Mouse (Mus musculus): ENCODE data around the gene Adh6a.

The Adh6a gene

DNA sequence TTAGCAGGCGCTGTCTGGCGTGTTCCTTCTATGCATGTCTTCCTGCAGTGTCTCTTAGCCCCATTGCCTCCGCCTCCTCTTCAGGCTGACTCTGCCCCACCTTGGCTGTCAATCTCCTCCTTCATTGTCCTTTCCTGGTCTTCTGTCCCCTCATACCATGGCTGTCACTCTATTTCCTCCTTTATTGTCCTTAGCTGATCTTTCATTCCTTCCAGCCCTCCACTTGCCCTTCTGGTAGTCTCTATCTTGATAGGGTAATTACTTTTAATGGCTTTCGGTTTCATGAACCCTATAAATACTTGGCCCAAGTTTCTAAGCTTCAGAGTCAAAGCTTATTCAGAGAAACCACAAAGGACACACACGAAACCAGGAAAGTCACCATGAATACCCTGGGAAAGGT, at the start of gene Adh6a:
Gene Adh6a (plus strand): TSS at position 322 of the 400 bp plus-strand sequence.
- no peak for DNase-seq

DNA sequence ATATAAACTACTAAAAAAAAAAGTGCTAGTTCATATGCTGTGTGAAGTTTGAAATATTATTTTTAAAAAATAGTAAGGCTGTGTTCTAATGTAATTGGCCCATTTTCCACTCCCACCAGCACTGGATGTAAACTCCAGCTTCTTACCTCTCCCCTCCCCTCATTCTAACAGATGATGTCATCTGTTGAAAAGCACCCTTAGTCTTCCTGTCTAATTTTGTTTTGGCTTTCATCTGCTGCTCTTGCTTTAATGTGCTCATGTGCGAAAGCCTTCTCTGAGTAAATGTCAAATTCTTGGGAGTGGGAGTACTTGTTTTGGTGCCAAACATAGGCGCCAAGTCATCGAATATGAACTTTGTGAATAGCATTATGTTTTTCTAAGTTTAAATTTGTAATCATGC, 48.4 kb upstream of the Adh6a start:
- no peak for DNase-seq

DNA sequence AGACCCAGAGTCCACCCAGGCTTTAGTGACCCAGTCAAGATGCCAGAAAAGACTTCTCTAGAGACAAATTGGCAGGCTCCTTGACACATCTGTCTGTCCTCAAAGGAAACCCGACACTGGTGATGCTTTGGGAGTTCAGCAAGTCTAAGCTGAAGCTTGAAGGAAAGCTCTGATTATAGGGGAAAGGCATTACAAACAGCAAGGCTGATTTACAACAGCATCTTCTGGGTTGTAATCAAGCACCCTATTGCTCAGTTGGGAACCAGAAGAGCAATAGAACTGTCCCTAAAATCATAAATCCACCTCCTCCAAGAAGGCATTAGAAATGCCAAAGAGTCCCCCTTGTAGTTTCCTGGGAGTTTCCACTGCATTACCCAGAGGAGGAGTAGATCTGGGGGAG, 42.6 kb upstream of the Adh6a start:
- DNase-seq = no peak

DNA sequence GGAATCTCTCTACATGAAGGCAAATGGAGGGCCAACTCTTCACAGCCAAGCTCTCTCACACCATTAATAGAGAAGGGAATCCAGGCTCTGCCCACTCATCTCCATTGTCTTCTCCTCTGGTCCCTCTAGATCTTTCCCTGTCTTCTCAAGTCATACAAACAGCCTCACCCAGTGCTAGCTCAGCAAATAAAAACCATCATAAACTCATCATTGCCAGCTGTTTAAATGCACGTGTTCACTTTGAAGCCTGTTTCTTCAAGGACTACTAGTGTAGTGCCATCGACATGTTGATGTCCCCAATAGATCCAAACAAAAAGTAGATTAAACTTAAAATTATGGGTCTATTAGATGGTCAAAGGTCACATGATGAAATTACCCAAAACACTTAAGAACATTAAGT, 41.8 kb upstream of the Adh6a start:
- DNase-seq = no peak

- DNase-seq = no peak
These were observed 40.0 kb upstream of the Adh6a start for GRCm38 (mm10) chr3:138273080-138273479.

DNA sequence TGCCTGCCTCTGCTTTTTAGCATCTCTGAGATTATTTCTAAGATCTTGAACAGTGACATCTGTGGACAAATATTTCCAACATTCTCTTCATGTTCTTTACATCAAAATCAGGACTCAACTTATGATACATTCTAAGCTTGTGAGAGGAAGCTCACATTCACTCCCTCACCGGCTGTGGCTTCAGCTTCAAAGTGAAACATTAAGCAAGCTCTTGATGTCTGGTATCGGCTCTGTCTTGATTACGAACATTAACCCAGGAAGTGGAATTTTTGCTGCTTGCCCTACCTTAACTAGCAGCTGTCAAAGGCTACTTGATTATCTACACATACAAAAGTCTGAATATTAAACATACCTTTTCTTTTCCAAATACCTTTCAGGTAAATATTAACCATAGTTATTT, 38.0 kb upstream of the Adh6a start:
- DNase-seq = no peak

- no peak for DNase-seq
These were observed 30.5 kb upstream of the Adh6a start for GRCm38 (mm10) chr3:138282556-138282955.

DNA sequence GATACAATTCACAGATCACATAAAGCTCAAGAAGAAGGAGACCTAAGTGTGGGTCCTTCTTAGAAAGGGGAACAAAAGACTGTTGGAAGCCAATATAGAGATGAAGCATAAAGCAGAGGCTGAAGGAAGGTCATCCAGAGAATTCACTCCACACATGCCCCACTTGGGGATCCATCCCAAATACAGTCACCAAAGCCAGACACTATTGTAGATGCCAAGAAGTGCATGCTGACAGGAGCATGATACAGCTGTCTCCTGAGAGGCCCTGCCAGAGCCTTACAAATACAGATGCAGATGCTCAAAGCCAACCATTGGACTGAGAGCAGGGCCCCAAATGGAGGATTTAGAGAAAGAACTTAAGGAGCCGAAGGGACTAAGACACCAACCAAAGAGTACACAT, 29.3 kb upstream of the Adh6a start:
- no peak for DNase-seq

DNA sequence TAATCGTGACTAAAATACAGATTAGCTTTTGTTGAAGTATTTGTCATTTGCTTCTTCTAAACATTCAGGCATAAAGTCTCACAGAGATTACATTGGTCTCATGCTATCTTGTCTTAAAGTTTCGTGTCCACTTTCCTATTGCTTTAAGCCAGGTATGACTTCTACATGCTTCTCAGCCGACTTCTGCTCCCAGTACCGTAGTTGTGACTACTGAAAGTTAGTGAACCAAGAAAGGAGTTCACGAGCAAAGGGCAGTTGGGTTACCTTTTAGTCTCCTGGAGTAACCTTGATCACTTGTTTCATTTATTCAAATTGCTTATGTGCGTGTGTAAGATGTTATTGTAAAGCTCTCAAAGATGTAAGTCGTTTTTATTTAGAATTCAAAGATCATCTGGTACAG, 27.1 kb upstream of the Adh6a start:
- DNase-seq = no peak

GRCm38 (mm10) chr3:138287686-138288085, 25.4 kb upstream of the Adh6a start:
- DNase-seq = no peak

GRCm38 (mm10) chr3:138290672-138291071, 22.4 kb upstream of the Adh6a start:
- DNase-seq = no peak

DNA sequence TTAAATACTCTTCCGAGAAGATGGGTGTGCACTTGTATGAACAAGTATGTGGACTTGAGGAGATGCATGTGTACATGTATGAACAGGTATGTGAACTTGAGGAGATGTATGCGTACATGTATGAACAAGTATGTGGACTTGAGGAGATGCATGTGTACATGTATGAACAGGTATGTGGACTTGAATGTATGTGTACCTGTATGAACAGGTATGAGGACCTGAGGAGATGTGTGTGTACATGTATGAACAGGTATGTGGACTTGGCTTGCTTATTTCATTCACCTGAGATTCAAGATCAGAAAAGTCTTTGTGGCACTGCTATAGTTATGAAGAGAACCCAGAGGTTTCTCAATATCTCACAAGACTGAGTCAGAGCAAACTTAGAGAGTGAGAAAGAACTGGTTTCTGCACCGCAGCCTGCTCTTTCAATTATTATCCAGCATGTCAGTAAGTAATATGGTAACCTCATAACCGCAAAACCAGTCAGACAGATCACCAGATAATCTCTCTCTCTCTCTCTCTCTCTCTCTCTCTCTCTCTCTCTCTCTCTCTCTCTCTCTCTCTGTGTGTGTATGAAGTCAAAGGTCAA, 21.5 kb upstream of the Adh6a start:
- no peak for DNase-seq

DNA sequence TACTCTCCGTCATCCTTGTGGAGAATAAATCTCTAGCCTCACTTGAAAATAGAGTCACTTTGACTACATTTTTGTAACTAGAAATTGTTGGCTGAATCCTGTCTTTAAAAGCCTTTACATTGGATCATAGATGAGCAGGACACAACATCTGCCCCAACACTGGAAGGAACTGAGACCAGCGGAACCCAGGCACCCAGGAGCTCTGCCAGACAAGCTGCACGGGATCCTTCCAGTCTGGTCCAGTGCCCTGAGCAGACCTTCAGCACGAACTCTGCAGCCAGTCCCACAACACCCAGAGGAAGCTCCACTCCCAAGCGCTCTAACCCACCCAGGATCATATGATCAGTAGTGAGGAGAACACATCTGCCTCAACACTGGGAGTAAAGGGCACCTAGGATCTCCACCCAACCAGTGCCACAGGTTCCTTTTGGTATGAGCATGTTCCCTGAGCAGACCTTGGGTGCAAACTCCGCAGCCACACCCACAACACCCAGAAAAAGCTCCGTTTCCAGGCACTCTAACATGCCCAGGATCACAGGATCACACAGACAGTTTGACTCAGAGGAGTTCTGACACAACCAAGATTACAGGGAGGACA, 19.7 kb upstream of the Adh6a start:
- DNase-seq = no peak

GRCm38 (mm10) chr3:138300130-138300529, 13.0 kb upstream of the Adh6a start:
- no peak for DNase-seq

DNA sequence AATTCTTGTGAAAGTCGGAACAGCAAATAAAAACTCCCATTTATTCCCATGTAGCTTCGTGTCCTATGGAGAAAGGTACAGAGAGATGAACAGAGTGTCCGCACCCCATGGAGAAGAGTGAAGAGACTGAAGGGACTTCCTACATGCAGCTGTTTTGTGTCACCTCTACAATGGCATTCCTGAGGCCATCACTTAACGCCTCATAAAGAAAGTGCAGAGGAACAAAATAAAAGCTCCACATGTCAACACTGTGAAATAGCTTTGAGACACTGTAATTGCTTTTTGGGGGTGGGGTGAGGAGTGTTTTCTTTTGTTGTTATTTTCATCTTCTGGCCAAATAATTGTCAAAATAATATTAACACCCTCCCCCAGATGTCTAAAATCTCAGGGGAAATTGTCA, 10.4 kb upstream of the Adh6a start:
- no peak for DNase-seq

GRCm38 (mm10) chr3:138303771-138304488, 9.2 kb upstream of the Adh6a start:
- no peak for DNase-seq

DNA sequence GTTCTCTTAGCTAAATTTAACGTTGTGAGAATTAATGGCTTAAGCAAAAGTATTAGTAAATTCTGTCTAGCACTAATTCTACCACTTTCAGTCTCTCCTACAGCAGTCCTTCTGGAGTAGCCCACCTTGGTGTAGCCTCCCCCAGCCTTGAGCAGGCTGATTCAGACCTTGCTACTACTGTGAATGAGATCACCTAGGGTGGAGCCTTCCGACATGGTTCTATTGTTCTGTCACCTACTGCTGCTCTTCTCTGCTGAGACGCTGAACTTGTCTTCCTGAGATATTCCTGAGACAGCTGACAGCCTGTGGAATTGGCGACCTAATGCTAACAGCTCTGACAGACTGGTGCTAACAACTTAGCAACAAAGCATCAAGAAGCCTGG, 8.6 kb upstream of the Adh6a start:
- DNase-seq = no peak

DNA sequence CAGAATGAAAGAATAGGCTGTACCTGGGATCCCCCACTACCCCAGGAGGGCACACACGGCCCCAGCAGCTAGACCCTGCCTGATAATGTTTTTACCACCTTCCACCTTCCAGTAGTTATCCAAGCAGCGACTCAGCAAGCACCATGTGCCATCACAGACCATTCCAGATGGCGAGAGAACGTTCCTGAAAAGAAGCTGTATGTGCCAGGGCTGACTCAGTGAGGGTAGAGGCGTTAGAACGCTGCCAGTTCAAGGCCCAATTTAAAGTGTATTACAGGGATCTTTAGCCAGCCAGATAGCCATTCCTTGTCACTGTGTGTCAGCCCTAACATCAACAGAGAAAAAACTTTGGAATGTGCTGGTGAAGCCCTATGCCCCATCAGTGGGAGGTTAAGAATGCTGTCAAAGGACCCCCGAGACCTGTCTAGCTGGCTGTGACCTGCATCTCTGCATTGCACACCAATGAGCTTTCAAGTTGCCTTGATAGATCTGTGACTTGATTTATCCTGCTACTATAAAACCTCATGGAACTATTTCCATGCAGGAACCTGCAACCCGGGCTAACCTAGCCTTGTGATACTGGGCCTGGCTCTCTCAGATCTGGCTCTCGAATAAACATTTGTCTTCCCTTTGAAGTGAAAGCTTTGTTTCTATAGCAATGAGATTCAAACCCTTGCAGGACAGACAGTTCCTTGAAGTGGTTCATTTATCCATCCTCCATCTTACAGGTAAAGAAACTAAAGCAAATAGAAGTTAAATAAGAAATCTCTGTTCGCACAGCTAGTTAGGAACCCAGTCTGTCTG, 7.4 kb upstream of the Adh6a start:
- DNase-seq = no peak

DNA sequence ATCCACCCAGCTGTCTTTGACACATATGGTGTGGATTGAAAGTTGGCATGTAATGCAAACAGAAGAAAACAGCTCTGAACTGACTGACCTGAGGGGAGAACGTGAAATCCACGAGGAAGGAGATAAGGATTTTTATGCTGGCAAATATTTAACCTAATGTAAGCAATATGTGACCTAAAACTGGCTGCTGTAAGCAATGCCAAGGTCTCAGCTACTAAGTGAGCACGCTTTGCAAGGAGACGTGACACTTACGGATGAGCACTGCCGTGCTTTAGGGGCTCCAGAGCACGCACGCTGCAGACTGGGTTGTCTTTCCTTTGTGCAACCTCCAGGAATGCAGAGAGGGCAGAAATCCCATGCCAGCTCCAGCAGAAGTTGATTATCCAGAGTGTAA, 6.8 kb upstream of the Adh6a start:
- no peak for DNase-seq

DNA sequence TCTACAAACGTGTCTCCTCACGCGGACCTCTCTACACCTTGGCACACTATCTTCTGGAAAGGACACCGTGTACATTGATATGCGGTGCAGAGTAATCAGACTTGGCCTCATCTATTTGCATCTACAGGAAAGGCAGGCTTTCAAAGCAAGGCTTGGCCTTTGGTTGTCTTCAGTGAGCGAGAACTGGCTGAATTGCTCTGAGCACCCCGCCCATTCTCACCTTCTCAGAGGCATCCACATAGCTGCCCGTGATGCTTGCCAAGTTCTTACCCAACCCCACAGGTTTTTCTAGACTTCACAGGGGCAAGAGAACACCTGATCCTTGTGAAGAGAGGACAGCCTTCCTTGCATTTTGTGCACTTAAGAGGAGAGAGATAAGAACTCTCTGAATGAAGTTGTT, 3.2 kb upstream of the Adh6a start:
- no peak for DNase-seq

GRCm38 (mm10) chr3:138311015-138311414, 2.1 kb upstream of the Adh6a start:
- DNase-seq = no peak

DNA sequence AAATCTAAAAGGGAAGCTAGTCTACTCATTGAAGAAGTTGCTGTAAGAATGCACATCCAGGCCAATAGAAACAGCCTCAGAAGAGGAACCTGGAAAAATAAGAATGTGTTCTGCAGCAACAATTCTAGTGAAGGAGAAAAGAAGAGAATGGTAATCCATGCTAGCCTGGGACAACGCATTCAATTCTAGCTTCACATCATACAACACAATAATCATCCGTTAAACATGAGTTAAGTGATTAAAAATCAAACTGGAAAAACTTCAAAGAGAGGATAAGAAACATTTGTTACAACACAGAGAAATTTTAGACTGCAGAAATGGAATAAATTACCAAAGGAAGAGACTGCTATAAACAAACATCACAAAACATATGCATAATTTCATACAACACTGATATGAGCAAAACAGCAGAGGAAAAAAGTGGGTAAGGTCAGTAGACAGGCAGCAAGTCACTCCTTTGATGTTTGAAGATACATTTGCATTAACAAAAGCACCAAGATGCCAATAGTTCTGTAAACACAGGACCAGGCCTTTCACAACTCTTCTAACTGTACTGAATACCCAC, 3.9 kb downstream of the Adh6a start:
- DNase-seq = no peak

- no peak for DNase-seq
These were observed 11.9 kb downstream of the Adh6a start for GRCm38 (mm10) chr3:138325001-138325400.
